Mouse (Mus musculus): ENCODE measurements at regions not wholly inside any gene's neighbourhood (a gene's known extent, or its start where the extent isn't known, plus 50 kb on each side); places are given as distances from the start of the nearest gene placed in this dataset.
"Not testable (repeated sequence)": the region's sequence is repeated elsewhere in the genome, so short reads cannot be mapped to it uniquely, and the experiment has no call there.

GRCm38 (mm10) chr7:39716340-39717150 is 199.0 kb downstream of the Zfp619 start:
- WGBS, result 29% methylated on average over 11 of the region's 11 CpGs
- DNase-seq (ENCODE audit: low read depth, low spot score), result peak; percentile 7

DNA sequence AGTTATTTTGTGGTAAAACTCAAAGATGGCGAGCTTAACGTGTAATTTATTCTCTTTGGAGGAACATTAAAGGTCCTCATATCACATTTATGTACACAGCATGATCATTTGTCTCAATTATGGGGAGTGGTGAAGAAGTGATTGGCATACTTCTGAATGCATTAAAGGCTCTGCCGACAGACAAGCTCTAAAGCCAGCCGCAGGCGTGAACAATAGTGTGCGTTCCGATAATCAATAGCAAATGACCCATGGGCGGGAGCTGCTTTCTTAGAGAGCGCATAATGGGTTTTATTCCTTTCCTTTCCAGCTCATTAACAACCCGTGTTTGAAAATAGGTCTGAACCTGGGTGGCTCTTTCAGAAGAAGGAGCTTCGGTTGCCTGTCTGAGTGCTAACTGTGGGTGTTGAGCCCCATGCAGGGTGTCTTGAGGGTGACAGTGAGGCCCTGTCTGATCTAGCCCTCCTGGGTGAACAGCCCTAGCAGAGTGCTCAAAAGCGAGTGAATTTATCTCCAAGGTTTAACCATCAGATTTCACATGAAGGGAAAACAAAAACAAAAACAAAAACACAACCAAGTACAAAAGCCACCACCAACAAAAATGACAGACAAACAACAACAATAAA is 210.5 kb downstream of the Zfp619 start:
- 64% methylated on average over 12 of the region's 12 CpGs for WGBS
- DNase-seq (ENCODE audit: low read depth, low spot score), result no peak

GRCm38 (mm10) chr7:39728930-39729329 is 211.4 kb downstream of the Zfp619 start:
- DNase-seq (ENCODE audit: low read depth, low spot score), result no peak
- WGBS, result 74% methylated on average over 7 of the region's 7 CpGs

GRCm38 (mm10) chr7:39729723-39730122 is 212.2 kb downstream of the Zfp619 start:
- WGBS, result 44% methylated on average over 3 of the region's 3 CpGs
- no peak for DNase-seq (ENCODE audit: low read depth, low spot score)

- DNase-seq (ENCODE audit: low read depth, low spot score), result no peak
- 57% methylated on average over 1 of the region's 1 CpGs for WGBS
Observed at GRCm38 (mm10) chr7:39732790-39733189, 215.2 kb downstream of the Zfp619 start.

- DNase-seq (ENCODE audit: low read depth, low spot score), result not testable (repeated sequence)
Observed at GRCm38 (mm10) chr7:39748395-39748794, 230.8 kb downstream of the Zfp619 start.

DNA sequence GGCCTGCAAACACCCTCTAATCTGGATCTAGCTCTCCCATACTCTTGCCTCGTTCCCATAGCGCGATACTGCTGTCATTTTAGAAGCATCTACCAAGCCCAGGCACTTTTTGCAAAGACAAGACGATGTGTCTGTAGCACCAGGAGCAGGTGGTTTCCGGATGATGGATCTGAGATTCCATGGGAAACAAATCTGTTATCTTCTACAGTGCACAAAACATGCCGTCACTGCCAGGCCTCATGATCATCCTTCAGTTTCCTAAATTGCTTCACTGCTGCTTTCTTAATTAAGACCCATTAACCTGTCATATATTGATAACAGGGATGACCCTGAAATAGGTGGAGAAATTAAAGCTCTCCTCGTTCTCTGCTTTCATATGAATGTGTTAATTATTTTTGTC is 232.9 kb downstream of the Zfp619 start:
- no peak for DNase-seq (ENCODE audit: low read depth, low spot score)
- 93% methylated on average over 7 of the region's 7 CpGs for WGBS

DNA sequence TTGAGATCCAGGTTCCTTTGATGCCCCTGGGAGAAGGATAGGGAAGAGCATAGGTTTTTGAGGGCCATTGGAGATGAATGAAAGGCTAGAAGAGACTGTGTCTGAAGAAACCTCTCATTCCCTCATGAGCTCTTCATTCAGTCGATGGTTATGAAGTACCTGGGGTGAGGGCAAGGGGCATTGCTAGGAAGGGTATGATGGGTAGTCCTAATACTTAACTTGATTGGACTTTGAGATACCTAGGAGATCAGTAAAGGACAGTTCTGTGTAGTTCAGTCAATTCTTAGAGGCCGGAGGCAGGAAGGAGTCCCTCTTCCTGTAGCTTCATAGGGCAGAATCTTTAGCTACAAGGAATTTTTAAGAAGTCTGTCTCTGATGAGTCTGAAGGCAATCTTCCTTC is 246.8 kb downstream of the Zfp619 start:
- no peak for DNase-seq (ENCODE audit: low read depth, low spot score)
- WGBS, result 89% methylated on average over 2 of the region's 2 CpGs

DNA sequence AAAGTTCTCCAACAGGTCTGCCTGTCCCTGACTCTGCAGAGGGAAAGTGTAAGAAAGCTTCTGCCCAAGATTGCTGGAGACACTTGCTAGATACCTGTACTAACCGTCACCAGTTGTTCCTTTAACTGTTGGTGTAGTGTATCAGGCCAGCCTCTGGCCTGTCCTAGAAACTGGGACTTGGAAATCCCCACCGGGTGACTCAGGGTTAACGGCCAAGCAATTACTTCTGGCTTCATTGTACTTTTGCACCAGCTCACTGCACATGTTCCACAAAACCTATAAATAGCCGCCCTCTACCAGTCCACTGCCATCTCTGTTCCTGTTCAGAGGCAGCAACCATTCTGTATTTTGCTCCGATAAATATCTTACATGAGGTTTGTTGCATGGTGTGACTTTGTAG is 247.5 kb downstream of the Zfp619 start:
- 47% methylated on average over 5 of the region's 5 CpGs for WGBS
- DNase-seq (ENCODE audit: low read depth, low spot score), result no peak

- 91% methylated on average over 6 of the region's 6 CpGs for WGBS
- no peak for DNase-seq (ENCODE audit: low read depth, low spot score)
Observed at GRCm38 (mm10) chr7:39773291-39773690, 255.7 kb downstream of the Zfp619 start.

DNA sequence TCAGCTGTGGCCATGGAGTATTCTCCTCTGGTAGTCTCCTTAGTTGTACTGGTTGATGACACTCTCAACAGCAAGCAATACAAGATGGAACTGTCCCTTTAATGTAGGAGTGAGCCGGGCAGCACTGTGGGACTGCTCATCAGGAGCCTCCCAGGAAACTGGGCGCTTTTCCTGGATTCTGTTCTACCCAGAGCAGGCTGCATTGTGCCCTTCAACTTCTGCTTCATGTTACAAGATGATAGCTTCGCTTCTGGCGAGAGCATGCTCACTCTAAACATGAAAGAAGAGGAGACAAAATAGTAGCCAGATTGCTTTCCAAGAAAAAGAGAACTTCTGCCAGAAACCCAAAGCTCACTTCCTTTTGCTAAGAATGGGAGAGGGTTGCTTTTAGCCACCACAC is 271.8 kb downstream of the Zfp619 start:
- DNase-seq (ENCODE audit: low read depth, low spot score), result no peak
- WGBS, result 78% methylated on average over 4 of the region's 4 CpGs

DNA sequence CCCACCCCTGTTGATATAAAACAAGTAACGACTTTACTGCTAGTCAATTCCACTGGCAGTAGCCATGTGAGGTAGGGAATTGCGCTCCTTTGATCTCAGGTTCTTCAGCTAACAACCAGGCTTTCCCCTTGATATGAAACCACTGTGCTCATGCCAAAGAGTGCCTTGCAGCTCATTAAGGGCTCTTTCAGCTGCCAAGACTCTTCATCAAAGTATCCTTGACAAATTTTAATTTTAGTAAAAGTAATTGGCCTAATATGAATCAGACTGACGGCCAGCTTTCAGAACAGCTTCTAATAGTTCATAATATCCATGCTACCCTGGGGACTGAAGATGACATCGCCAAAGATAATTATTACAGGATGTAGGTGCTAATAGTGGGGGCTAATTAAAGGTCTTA is 272.3 kb downstream of the Zfp619 start:
- 83% methylated on average over 4 of the region's 4 CpGs for WGBS
- DNase-seq (ENCODE audit: low read depth, low spot score), result no peak

GRCm38 (mm10) chr7:39794751-39795150 is 277.2 kb downstream of the Zfp619 start:
- 83% methylated on average over 3 of the region's 3 CpGs for WGBS
- no peak for DNase-seq (ENCODE audit: low read depth, low spot score)

DNA sequence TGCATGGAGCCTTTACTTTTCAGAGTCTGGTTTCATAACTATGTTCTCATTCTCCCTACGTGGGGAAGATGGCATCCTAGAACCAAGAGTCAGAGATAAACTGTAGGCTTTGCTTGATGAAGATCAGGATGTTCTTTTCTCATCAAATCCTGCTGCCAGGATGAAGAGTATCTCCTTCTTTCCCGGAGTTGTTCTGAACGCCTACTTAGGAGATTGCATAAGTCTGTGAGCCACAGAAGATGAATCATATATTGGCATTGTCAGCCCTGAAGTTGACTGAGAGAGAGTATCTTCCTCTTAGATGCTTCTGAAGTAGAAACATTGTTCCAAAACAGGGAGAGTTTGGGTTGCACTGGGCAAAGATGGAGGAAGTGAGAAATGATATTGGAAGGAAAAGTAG is 286.7 kb downstream of the Zfp619 start:
- DNase-seq (ENCODE audit: low read depth, low spot score), result no peak
- 76% methylated on average over 3 of the region's 3 CpGs for WGBS

GRCm38 (mm10) chr7:39818036-39818435 is 300.5 kb downstream of the Zfp619 start:
- no peak for DNase-seq (ENCODE audit: low read depth, low spot score)
- WGBS, result 15% methylated on average over 3 of the region's 3 CpGs

GRCm38 (mm10) chr7:39822550-39823178 is 305.1 kb downstream of the Zfp619 start:
- DNase-seq (ENCODE audit: low read depth, low spot score), result peak; percentile 28
- 37% methylated on average over 4 of the region's 4 CpGs for WGBS

GRCm38 (mm10) chr7:39828378-39828777 is 310.8 kb downstream of the Zfp619 start:
- 19% methylated on average over 6 of the region's 6 CpGs for WGBS
- no peak for DNase-seq (ENCODE audit: low read depth, low spot score)

DNA sequence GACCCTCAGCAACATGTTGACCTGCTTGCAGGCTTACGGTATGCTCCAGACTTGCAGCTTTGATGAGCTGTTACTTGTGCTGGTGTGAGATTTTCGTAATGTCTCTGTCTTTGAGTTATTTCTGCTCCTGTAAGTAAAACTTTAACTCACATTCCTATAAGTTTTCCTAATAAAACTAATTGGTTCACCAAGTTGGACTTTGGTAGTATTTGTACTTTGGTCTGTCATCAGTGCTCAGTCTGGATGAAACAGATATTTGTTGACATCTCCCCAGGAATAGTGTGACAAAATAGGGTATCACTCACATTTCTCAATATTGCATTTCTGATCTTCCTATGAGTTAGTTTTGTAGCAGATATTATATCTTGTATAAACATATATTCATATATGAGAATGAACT is 313.3 kb downstream of the Zfp619 start:
- DNase-seq (ENCODE audit: low read depth, low spot score), result no peak
- WGBS, result 73% methylated on average over 2 of the region's 2 CpGs

GRCm38 (mm10) chr7:39841988-39842387 is 324.4 kb downstream of the Zfp619 start:
- WGBS, result 81% methylated on average over 3 of the region's 3 CpGs
- DNase-seq (ENCODE audit: low read depth, low spot score), result no peak

GRCm38 (mm10) chr7:39847914-39848782 is 330.6 kb downstream of the Zfp619 start:
- DNase-seq (ENCODE audit: low read depth, low spot score), result peak; percentile 14
- 49% methylated on average over 7 of the region's 7 CpGs for WGBS
